Mouse (Mus musculus) left cerebral cortex, postnatal 4 days (tissue): ENCODE data around the gene Cfap97. TPM values are rescaled to one million over a fixed set of nuclear protein-coding genes. Genes with fewer than 3 reads are reported as not detected.
"Not testable (repeated sequence)": the region's sequence is repeated elsewhere in the genome, so short reads cannot be mapped to it uniquely, and the experiment has no call there.

Source experiments
- DNase-seq: peaks from one replicate; pipeline ENCODE4 v3.0.0-alpha.2; 2022
- intact Hi-C: fragments of 180-260 bp; cut with DNase I; formaldehyde crosslinking; loops from one replicate; pipeline ENCODE4 v1.15.1; 2025
- microRNA-seq: library from miRNA; unstranded; fragments of <30 nt; microRNA quantifications from one replicate; pipeline ENCODE4 v1.2.0, GENCODE M21; 2022
- total RNA-seq, 2 experiments: library from RNA; stranded (reverse); gene quantifications; 2 replicates each; pipeline ENCODE4 v1.2.3; 2021

Cfap97 gene
- total RNA-seq, 2 experiments from 2014 or later = 17.5 to 20.8 TPM

GRCm38 (mm10) chr8:46213971-46214480, 62.5 kb downstream of the Cfap97 start:
- intact Hi-C loops = no loop called here
- no peak for DNase-seq

GRCm38 (mm10) chr8:46216838-46217237, 65.3 kb downstream of the Cfap97 start:
- intact Hi-C loops = no loop called here
- peak; percentile 79 for DNase-seq

GRCm38 (mm10) chr8:46220566-46220965, 69.0 kb downstream of the Cfap97 start:
- DNase-seq = no peak
- intact Hi-C loops = no loop called here

- no peak for DNase-seq
- intact Hi-C loops = no loop called here
Observed at GRCm38 (mm10) chr8:46225501-46225900, 73.9 kb downstream of the Cfap97 start.

- DNase-seq = no peak
- intact Hi-C loops = no loop called here
Observed at GRCm38 (mm10) chr8:46226622-46227021, 75.1 kb downstream of the Cfap97 start.

- intact Hi-C loops, DNase-seq: not testable (repeated sequence)
Observed at GRCm38 (mm10) chr8:46231968-46232367, 80.4 kb downstream of the Cfap97 start.

GRCm38 (mm10) chr8:46232798-46233197, 81.2 kb downstream of the Cfap97 start:
- no peak for DNase-seq
- intact Hi-C loops = no loop called here

- DNase-seq = no peak
- intact Hi-C loops = loop anchor here (5.0 kb wide), 2 partner anchors 47 to 797 kb away; no protein-coding TSS in a partner anchor
Observed at GRCm38 (mm10) chr8:46234736-46235135, 83.2 kb downstream of the Cfap97 start.

- no peak for DNase-seq
- intact Hi-C loops = loop anchor here (5.0 kb wide), 2 partner anchors 49 to 799 kb away; no protein-coding TSS in a partner anchor
Observed at GRCm38 (mm10) chr8:46236441-46237223, 85.1 kb downstream of the Cfap97 start.

GRCm38 (mm10) chr8:46241568-46242374, 90.2 kb downstream of the Cfap97 start:
- DNase-seq = peak; percentile 78
- intact Hi-C loops = loop anchor here (5.0 kb wide), 3 partner anchors 61 to 711 kb away; no protein-coding TSS in a partner anchor

- intact Hi-C loops = loop anchor here (5.0 kb wide), 3 partner anchors 59 to 709 kb away; no protein-coding TSS in a partner anchor
- DNase-seq = no peak
Observed at GRCm38 (mm10) chr8:46242946-46243345, 91.4 kb downstream of the Cfap97 start.

Small RNA genes lying within 50 kb of the gene (microRNA-seq; reads per million reads assigned to microRNA genes)
- not detected for gene Gm23812

Other genes with a start within 250 kb of the Cfap97 start
- gene Ccdc110, start 217.2 kb upstream of the Cfap97 start, total RNA-seq = 1 to 10 TPM; 1.1 to 1.2 TPM
- gene 1700029J07Rik, start 176.5 kb upstream of the Cfap97 start, total RNA-seq = 1 to 10 TPM; 3.1 to 3.6 TPM
- 10 to 100 TPM; 38.8 to 44.1 TPM for gene Ufsp2, start 176.2 kb upstream of the Cfap97 start, total RNA-seq
- gene Lrp2bp, start 152.5 kb upstream of the Cfap97 start, total RNA-seq = under 1 TPM; 0.32 to 0.62 TPM
- gene Ankrd37, start 146.1 kb upstream of the Cfap97 start, total RNA-seq = 1 to 10 TPM; 5.0 to 8.0 TPM
- gene Snx25, start 388 bp downstream of the Cfap97 start, total RNA-seq = 10 to 100 TPM; 33.8 to 36.2 TPM
- gene Slc25a4, start 59.5 kb downstream of the Cfap97 start, total RNA-seq = 100 to 1,000 TPM; 513 to 540 TPM
- gene Helt, start 142.9 kb downstream of the Cfap97 start, total RNA-seq = under 1 TPM; 0.60 to 0.70 TPM